Mouse (Mus musculus): ENCODE data around the gene Cap2. TPM values are rescaled to one million over a fixed set of nuclear protein-coding genes. Genes with fewer than 3 reads are reported as not detected.

The Cap2 gene
- polyA plus RNA-seq, 1 experiment from 2014 or later = 6.2 TPM

- Histone ChIP-seq H3K27ac (replicated peaks) (no peak overlapping the region), H3K36me3 (no peaks in the 10 kb centered on the region), H3K4me3 (replicated peaks) (no peak overlapping the region), H3K4me2 (no peak overlapping the region), H3K4me1 (no peaks in the 10 kb centered on the region), H3K9me3 (replicated peaks) (no peaks in the 10 kb centered on the region), H3K27me3 (replicated peaks) (no peaks in the 10 kb centered on the region), H3K9ac (replicated peaks) (no peak overlapping the region)
- no peak for ATAC-seq (ENCODE audit: low FRiP score)
- 86% methylated on average over 3 of the region's 3 CpGs for WGBS
These were observed 25.0 kb downstream of the Cap2 start for GRCm38 (mm10) chr13:46526645-46527044.

GRCm38 (mm10) chr13:46527340-46527739 lies 25.7 kb downstream of the Cap2 start:
- no peaks in the 10 kb centered on the region for H3K9me3 ChIP-seq (replicated peaks)
- no peaks in the 10 kb centered on the region for H3K27me3 ChIP-seq (replicated peaks)
- H3K9ac ChIP-seq (replicated peaks) = no peak overlapping the region
- no peak overlapping the region for H3K4me3 ChIP-seq (replicated peaks)
- no peak for ATAC-seq (ENCODE audit: low FRiP score)
- no peak overlapping the region for H3K27ac ChIP-seq (replicated peaks)
- H3K4me1 ChIP-seq = no peaks in the 10 kb centered on the region
- 93% methylated on average over 5 of the region's 5 CpGs for WGBS
- no peak overlapping the region for H3K4me2 ChIP-seq
- no peaks in the 10 kb centered on the region for H3K36me3 ChIP-seq

- no peak overlapping the region for H3K4me3 ChIP-seq (replicated peaks)
- H3K4me2 ChIP-seq = no peak overlapping the region
- H3K9ac ChIP-seq (replicated peaks) = no peak overlapping the region
- peaks cover 3% of the 10 kb centered on the region for H3K4me1 ChIP-seq
- no peak for ATAC-seq (ENCODE audit: low FRiP score)
- no peak overlapping the region for H3K27ac ChIP-seq (replicated peaks)
- no peaks in the 10 kb centered on the region for H3K36me3 ChIP-seq
- H3K27me3 ChIP-seq (replicated peaks) = no peaks in the 10 kb centered on the region
- H3K9me3 ChIP-seq (replicated peaks) = no peaks in the 10 kb centered on the region
- 79% methylated on average over 10 of the region's 10 CpGs for WGBS
These were observed 27.4 kb downstream of the Cap2 start for GRCm38 (mm10) chr13:46529037-46529436.

GRCm38 (mm10) chr13:46530546-46530945 lies 28.9 kb downstream of the Cap2 start:
- no peak for ATAC-seq (ENCODE audit: low FRiP score)
- Histone ChIP-seq H3K4me1 (peaks cover 8% of the 10 kb centered on the region), H3K9ac (replicated peaks) (no peak overlapping the region), H3K27me3 (replicated peaks) (no peaks in the 10 kb centered on the region), H3K9me3 (replicated peaks) (no peaks in the 10 kb centered on the region), H3K4me3 (replicated peaks) (no peak overlapping the region), H3K36me3 (no peaks in the 10 kb centered on the region), H3K4me2 (no peak overlapping the region), H3K27ac (replicated peaks) (no peak overlapping the region)
- 87% methylated on average over 8 of the region's 8 CpGs for WGBS

- Histone ChIP-seq H3K4me1 (peaks cover 8% of the 10 kb centered on the region), H3K9ac (replicated peaks) (no peak overlapping the region), H3K9me3 (replicated peaks) (no peaks in the 10 kb centered on the region), H3K27ac (replicated peaks) (no peak overlapping the region), H3K4me2 (no peak overlapping the region), H3K27me3 (replicated peaks) (no peaks in the 10 kb centered on the region), H3K36me3 (no peaks in the 10 kb centered on the region), H3K4me3 (replicated peaks) (no peak overlapping the region)
- WGBS = 95% methylated on average over 3 of the region's 3 CpGs
- ATAC-seq (ENCODE audit: low FRiP score) = no peak
These were observed 30.0 kb downstream of the Cap2 start for GRCm38 (mm10) chr13:46531676-46532075.

GRCm38 (mm10) chr13:46532276-46532675 lies 30.6 kb downstream of the Cap2 start:
- Histone ChIP-seq H3K4me3 (replicated peaks) (no peak overlapping the region), H3K36me3 (no peaks in the 10 kb centered on the region), H3K9ac (replicated peaks) (no peak overlapping the region), H3K27me3 (replicated peaks) (no peaks in the 10 kb centered on the region), H3K4me2 (no peak overlapping the region), H3K4me1 (peaks cover 8% of the 10 kb centered on the region), H3K9me3 (replicated peaks) (no peaks in the 10 kb centered on the region), H3K27ac (replicated peaks) (no peak overlapping the region)
- no peak for ATAC-seq (ENCODE audit: low FRiP score)
- 93% methylated on average over 7 of the region's 7 CpGs for WGBS

- peak overlapping the region; percentile 33 for H3K4me2 ChIP-seq
- H3K27ac ChIP-seq (replicated peaks) = 0 out of 2 replicates have a peak overlapping the region, but pooled peaks have one; percentile 13
- H3K27me3 ChIP-seq (replicated peaks) = no peaks in the 10 kb centered on the region
- no peak overlapping the region for H3K9ac ChIP-seq (replicated peaks)
- peaks cover 8% of the 10 kb centered on the region for H3K4me1 ChIP-seq
- no peak overlapping the region for H3K4me3 ChIP-seq (replicated peaks)
- ATAC-seq (ENCODE audit: low FRiP score) = no peak
- no peaks in the 10 kb centered on the region for H3K9me3 ChIP-seq (replicated peaks)
- no peaks in the 10 kb centered on the region for H3K36me3 ChIP-seq
- 42% methylated on average over 10 of the region's 10 CpGs for WGBS
These were observed 31.9 kb downstream of the Cap2 start for GRCm38 (mm10) chr13:46533342-46534129.

- Histone ChIP-seq H3K4me3 (replicated peaks) (no peak overlapping the region), H3K4me1 (peaks cover 8% of the 10 kb centered on the region), H3K27ac (replicated peaks) (0 out of 2 replicates have a peak overlapping the region, but pooled peaks have one; percentile 13), H3K9me3 (replicated peaks) (no peaks in the 10 kb centered on the region), H3K36me3 (no peaks in the 10 kb centered on the region), H3K4me2 (peak overlapping the region; percentile 33), H3K27me3 (replicated peaks) (no peaks in the 10 kb centered on the region), H3K9ac (replicated peaks) (no peak overlapping the region)
- 8% methylated on average over 11 of the region's 11 CpGs for WGBS
- no peak for ATAC-seq (ENCODE audit: low FRiP score)
These were observed 32.7 kb downstream of the Cap2 start for GRCm38 (mm10) chr13:46534171-46534968.

- Histone ChIP-seq H3K4me1 (peaks cover 8% of the 10 kb centered on the region), H3K9ac (replicated peaks) (no peak overlapping the region), H3K27me3 (replicated peaks) (no peaks in the 10 kb centered on the region), H3K36me3 (no peaks in the 10 kb centered on the region), H3K4me3 (replicated peaks) (no peak overlapping the region), H3K27ac (replicated peaks) (no peak overlapping the region), H3K9me3 (replicated peaks) (no peaks in the 10 kb centered on the region), H3K4me2 (no peak overlapping the region)
- 71% methylated on average over 5 of the region's 5 CpGs for WGBS
- ATAC-seq (ENCODE audit: low FRiP score) = no peak
These were observed 33.5 kb downstream of the Cap2 start for GRCm38 (mm10) chr13:46534969-46535785.

GRCm38 (mm10) chr13:46539284-46539683 lies 37.6 kb downstream of the Cap2 start:
- H3K27me3 ChIP-seq (replicated peaks) = no peaks in the 10 kb centered on the region
- no peak overlapping the region for H3K27ac ChIP-seq (replicated peaks)
- no peak overlapping the region for H3K4me2 ChIP-seq
- H3K4me3 ChIP-seq (replicated peaks) = no peak overlapping the region
- H3K9ac ChIP-seq (replicated peaks) = no peak overlapping the region
- no peak for ATAC-seq (ENCODE audit: low FRiP score)
- H3K9me3 ChIP-seq (replicated peaks) = no peaks in the 10 kb centered on the region
- 88% methylated on average over 7 of the region's 7 CpGs for WGBS
- H3K4me1 ChIP-seq = peaks cover 5% of the 10 kb centered on the region
- H3K36me3 ChIP-seq = no peaks in the 10 kb centered on the region

- H3K36me3 ChIP-seq = no peaks in the 10 kb centered on the region
- H3K9ac ChIP-seq (replicated peaks) = no peak overlapping the region
- H3K4me3 ChIP-seq (replicated peaks) = no peak overlapping the region
- H3K4me1 ChIP-seq = 0 out of 2 replicates have a peak, but pooled peaks cover 5% of the 10 kb centered on the region
- H3K4me2 ChIP-seq = no peak overlapping the region
- no peak for ATAC-seq (ENCODE audit: low FRiP score)
- WGBS = 36% methylated on average over 5 of the region's 5 CpGs
- H3K27me3 ChIP-seq (replicated peaks) = no peaks in the 10 kb centered on the region
- H3K27ac ChIP-seq (replicated peaks) = no peak overlapping the region
- no peaks in the 10 kb centered on the region for H3K9me3 ChIP-seq (replicated peaks)
These were observed 39.3 kb downstream of the Cap2 start for GRCm38 (mm10) chr13:46540943-46541342.

All from neural tube, embryonic 15.5 days (tissue).